Mouse (Mus musculus): ENCODE measurements at regions not wholly inside any gene's neighbourhood (a gene's known extent, or its start where the extent isn't known, plus 50 kb on each side); places are given as distances from the start of the nearest gene placed in this dataset.
A peak's percentile ranks its signal among the peaks of the same experiment; 100 is the strongest.

- intact Hi-C loops (cut with DNase I; ENCODE audit: low total_unique reads): no loop called here
- no peak for DNase-seq
Measured at GRCm38 (mm10) chr6:50713297-50713696, 59.1 kb upstream of the Npvf start.

- intact Hi-C loops (cut with DNase I; ENCODE audit: low total_unique reads): no loop called here
- no peak for DNase-seq
Measured at GRCm38 (mm10) chr6:50718631-50719030, 64.4 kb upstream of the Npvf start.

GRCm38 (mm10) chr6:50720346-50720745, 66.1 kb upstream of the Npvf start:
- peak; percentile 51 for DNase-seq
- intact Hi-C loops (cut with DNase I; ENCODE audit: low total_unique reads): no loop called here

- no peak for DNase-seq
- intact Hi-C loops (cut with DNase I; ENCODE audit: low total_unique reads): no loop called here
Measured at GRCm38 (mm10) chr6:50725640-50726039, 71.4 kb upstream of the Npvf start.

- DNase-seq: no peak
- intact Hi-C loops (cut with DNase I; ENCODE audit: low total_unique reads): no loop called here
Measured at GRCm38 (mm10) chr6:50726166-50726591, 71.9 kb upstream of the Npvf start.

GRCm38 (mm10) chr6:50730744-50731718, 76.8 kb upstream of the Npvf start:
- no peak for DNase-seq
- intact Hi-C loops (cut with DNase I; ENCODE audit: low total_unique reads): no loop called here

GRCm38 (mm10) chr6:50734701-50735100, 80.5 kb upstream of the Npvf start:
- intact Hi-C loops (cut with DNase I; ENCODE audit: low total_unique reads): no loop called here
- DNase-seq: no peak

- DNase-seq: no peak
- intact Hi-C loops (cut with DNase I; ENCODE audit: low total_unique reads): no loop called here
Measured at GRCm38 (mm10) chr6:50735825-50736224, 81.6 kb upstream of the Npvf start.

GRCm38 (mm10) chr6:50742009-50742408, 87.8 kb upstream of the Npvf start:
- intact Hi-C loops (cut with DNase I; ENCODE audit: low total_unique reads): no loop called here
- DNase-seq: no peak

GRCm38 (mm10) chr6:50744462-50745166, 90.4 kb upstream of the Npvf start:
- intact Hi-C loops (cut with DNase I; ENCODE audit: low total_unique reads): no loop called here
- DNase-seq: no peak

GRCm38 (mm10) chr6:50753151-50753550, 98.9 kb upstream of the Npvf start:
- intact Hi-C loops (cut with DNase I; ENCODE audit: low total_unique reads): no loop called here
- DNase-seq: no peak

GRCm38 (mm10) chr6:50754786-50755185, 100.5 kb upstream of the Npvf start:
- DNase-seq: no peak
- intact Hi-C loops (cut with DNase I; ENCODE audit: low total_unique reads): no loop called here

- no peak for DNase-seq
- intact Hi-C loops (cut with DNase I; ENCODE audit: low total_unique reads): no loop called here
Measured at GRCm38 (mm10) chr6:50760367-50760766, 106.1 kb upstream of the Npvf start.

GRCm38 (mm10) chr6:50763121-50763520, 108.9 kb upstream of the Npvf start:
- intact Hi-C loops (cut with DNase I; ENCODE audit: low total_unique reads): no loop called here
- DNase-seq: peak; percentile 27

- DNase-seq: no peak
- intact Hi-C loops (cut with DNase I; ENCODE audit: low total_unique reads): no loop called here
Measured at GRCm38 (mm10) chr6:50766442-50766915, 112.2 kb upstream of the Npvf start.

GRCm38 (mm10) chr6:50767126-50767525, 112.9 kb upstream of the Npvf start:
- no peak for DNase-seq
- intact Hi-C loops (cut with DNase I; ENCODE audit: low total_unique reads): no loop called here

- DNase-seq: no peak
- intact Hi-C loops (cut with DNase I; ENCODE audit: low total_unique reads): no loop called here
Measured at GRCm38 (mm10) chr6:50767827-50768226, 113.6 kb upstream of the Npvf start.

GRCm38 (mm10) chr6:50769101-50769500, 114.9 kb upstream of the Npvf start:
- intact Hi-C loops (cut with DNase I; ENCODE audit: low total_unique reads): no loop called here
- DNase-seq: no peak

GRCm38 (mm10) chr6:50770481-50770880, 116.2 kb upstream of the Npvf start:
- intact Hi-C loops (cut with DNase I; ENCODE audit: low total_unique reads): no loop called here
- DNase-seq: no peak

- no peak for DNase-seq
- intact Hi-C loops (cut with DNase I; ENCODE audit: low total_unique reads): no loop called here
Measured at GRCm38 (mm10) chr6:50775637-50776036, 121.4 kb upstream of the Npvf start.

All from gastrocnemius, postnatal 14 days (tissue).